Mouse (Mus musculus): ENCODE measurements around the gene Olig3. TPM values are rescaled to one million over a fixed set of nuclear protein-coding genes. Genes with fewer than 3 reads are reported as not detected.
"Not testable (repeated sequence)": the region's sequence is repeated elsewhere in the genome, so short reads cannot be mapped to it uniquely, and the experiment has no call there.

Gene Olig3
- polyA plus RNA-seq, 1 experiment from 2014 or later, result not detected

DNA sequence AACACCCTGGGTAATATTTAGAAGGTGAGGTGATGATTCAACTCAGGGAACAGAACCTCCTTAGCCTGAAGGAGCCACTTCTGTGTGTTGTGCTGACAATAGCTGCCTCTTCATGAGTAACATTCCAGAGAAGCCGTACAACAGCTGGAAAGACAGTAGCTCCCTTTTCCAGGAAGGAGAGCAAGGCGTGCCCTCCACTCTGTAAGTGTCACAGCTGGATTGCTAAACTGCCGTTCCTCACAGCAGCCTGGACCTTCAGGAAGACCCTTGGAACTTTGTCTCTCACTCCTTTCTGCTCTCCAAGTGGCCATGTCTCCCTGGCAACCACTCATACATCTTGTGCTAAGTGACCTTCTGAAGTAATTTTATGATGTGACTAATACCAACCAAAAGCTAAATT is 13.8 kb downstream of the Olig3 start:
- DNase-seq (ENCODE audit: low spot score), result no peak
- Histone ChIP-seq H3K4me1 (0 out of 2 replicates have a peak, but pooled peaks cover 3% of the 10 kb centered on the region), H3K27ac (no peak overlapping the region), H3K4me3 (no peak overlapping the region), H3K36me3 (no peaks in the 10 kb centered on the region), H3K27me3 (ENCODE audit: insufficient read depth, poor library complexity, severe bottlenecking) (peaks cover 22% of the 10 kb centered on the region), H3K9me3 (no peaks in the 10 kb centered on the region)
- WGBS, result 41% methylated on average over 3 of the region's 3 CpGs

DNA sequence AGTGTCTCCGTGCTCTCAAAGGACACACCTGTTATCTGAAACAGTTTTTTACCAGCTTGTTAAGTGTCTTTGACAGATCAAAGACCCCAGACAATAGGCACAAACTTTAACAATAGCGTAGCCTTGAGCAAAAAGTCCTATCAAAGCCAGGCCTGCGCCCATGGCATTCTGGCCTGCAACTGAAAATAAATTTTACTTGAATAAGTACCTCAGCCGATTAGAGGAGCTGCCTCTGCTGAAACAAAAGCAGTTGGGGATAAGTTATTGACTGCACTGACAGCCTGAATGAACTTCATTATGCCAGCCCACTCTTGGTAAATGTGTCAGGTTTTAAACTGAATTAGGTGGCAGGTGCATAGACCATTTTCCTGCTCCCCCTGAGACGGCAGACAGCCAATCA is 15.9 kb downstream of the Olig3 start:
- 0 out of 2 replicates have a peak, but pooled peaks cover 7% of the 10 kb centered on the region for H3K27me3 ChIP-seq (ENCODE audit: insufficient read depth, poor library complexity, severe bottlenecking)
- no peak for DNase-seq (ENCODE audit: low spot score)
- WGBS, result 64% methylated on average over 5 of the region's 5 CpGs
- H3K4me1 ChIP-seq, result 0 out of 2 replicates have a peak, but pooled peaks cover 10% of the 10 kb centered on the region
- no peaks in the 10 kb centered on the region for H3K9me3 ChIP-seq
- no peaks in the 10 kb centered on the region for H3K36me3 ChIP-seq
- no peak overlapping the region for H3K4me3 ChIP-seq
- no peak overlapping the region for H3K27ac ChIP-seq

DNA sequence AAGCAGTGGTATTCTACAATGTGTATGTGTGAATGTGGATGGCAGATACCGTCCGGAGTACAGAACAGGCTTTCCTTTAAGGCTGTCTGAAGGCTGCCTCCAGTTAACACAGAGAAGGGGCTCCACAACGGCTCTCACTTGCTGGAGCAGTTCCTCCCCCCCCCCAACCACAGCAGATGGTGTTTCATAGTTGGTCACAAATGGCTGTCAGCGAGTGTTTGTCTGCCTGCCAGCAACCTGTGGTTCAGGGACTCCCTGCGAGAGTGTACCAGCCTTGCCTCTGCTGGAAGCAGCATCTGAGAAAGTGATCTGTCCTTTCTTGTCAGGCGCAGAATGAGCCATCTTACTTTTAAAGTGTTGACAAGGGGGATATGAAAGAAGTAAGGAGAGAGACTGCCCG is 17.5 kb downstream of the Olig3 start:
- Histone ChIP-seq H3K9me3 (no peaks in the 10 kb centered on the region), H3K27me3 (ENCODE audit: insufficient read depth, poor library complexity, severe bottlenecking) (0 out of 2 replicates have a peak, but pooled peaks cover 6% of the 10 kb centered on the region), H3K4me3 (no peak overlapping the region), H3K36me3 (no peaks in the 10 kb centered on the region), H3K4me1 (0 out of 2 replicates have a peak, but pooled peaks cover 10% of the 10 kb centered on the region), H3K27ac (no peak overlapping the region)
- 47% methylated on average over 7 of the region's 7 CpGs for WGBS
- DNase-seq (ENCODE audit: low spot score), result no peak

DNA sequence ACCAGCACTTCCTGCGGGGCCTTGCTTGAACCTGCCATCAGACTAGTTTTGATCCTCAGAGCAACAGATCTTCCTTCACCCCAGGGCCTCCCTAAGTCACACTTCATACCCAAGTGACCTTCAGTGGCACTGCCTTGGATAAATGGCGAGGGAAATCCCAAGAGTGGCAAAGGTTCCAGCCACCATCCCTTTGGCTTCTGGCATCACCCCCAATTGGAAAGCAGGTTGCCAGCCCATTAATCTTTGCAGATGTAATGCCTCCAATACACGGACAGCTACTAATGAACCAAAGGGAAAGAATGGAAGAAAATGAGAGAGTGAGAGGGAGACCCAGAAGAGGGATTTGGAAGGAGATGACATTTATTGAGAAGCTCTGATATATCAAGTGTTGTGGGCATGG is 18.0 kb downstream of the Olig3 start:
- no peak for DNase-seq (ENCODE audit: low spot score)
- H3K4me1 ChIP-seq, result 0 out of 2 replicates have a peak, but pooled peaks cover 10% of the 10 kb centered on the region
- no peaks in the 10 kb centered on the region for H3K36me3 ChIP-seq
- WGBS, result 79% methylated on average over 3 of the region's 3 CpGs
- H3K4me3 ChIP-seq, result no peak overlapping the region
- H3K27me3 ChIP-seq (ENCODE audit: insufficient read depth, poor library complexity, severe bottlenecking), result 0 out of 2 replicates have a peak, but pooled peaks cover under 1% of the 10 kb centered on the region
- H3K27ac ChIP-seq, result no peak overlapping the region
- 0 out of 2 replicates have a peak, but pooled peaks cover under 1% of the 10 kb centered on the region for H3K9me3 ChIP-seq

GRCm38 (mm10) chr10:19375838-19376237 is 19.5 kb downstream of the Olig3 start:
- Histone ChIP-seq H3K27ac (no peak overlapping the region), H3K9me3 (0 out of 2 replicates have a peak, but pooled peaks cover 3% of the 10 kb centered on the region), H3K27me3 (ENCODE audit: insufficient read depth, poor library complexity, severe bottlenecking) (no peaks in the 10 kb centered on the region), H3K36me3 (no peaks in the 10 kb centered on the region), H3K4me3 (no peak overlapping the region), H3K4me1 (0 out of 2 replicates have a peak, but pooled peaks cover 10% of the 10 kb centered on the region)
- DNase-seq (ENCODE audit: low spot score), result no peak
- WGBS, result 85% methylated on average over 2 of the region's 2 CpGs

DNA sequence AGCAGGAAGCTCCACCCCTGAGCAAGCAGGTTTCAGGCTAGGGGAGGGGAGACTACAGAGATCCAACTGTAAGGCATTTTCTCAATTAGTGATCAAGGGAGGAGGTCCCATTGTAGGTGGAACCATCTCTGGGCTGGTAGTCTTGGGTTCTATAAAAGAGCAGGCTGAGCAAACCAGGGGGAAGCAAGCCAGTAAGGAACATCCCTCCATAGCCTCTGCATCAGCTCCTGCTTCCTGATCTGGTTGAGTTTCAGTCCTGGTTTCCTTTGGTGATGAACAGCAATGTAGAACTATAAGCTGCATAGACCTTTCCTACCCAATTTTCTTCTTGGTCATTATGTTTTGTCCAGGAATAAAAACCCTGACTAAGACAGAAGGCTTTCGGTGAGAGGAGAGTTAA is 24.6 kb downstream of the Olig3 start:
- H3K27ac ChIP-seq; H3K36me3 ChIP-seq; H3K27me3 ChIP-seq (ENCODE audit: insufficient read depth, poor library complexity, severe bottlenecking); H3K4me3 ChIP-seq; DNase-seq (ENCODE audit: low spot score); H3K9me3 ChIP-seq; H3K4me1 ChIP-seq: not testable (repeated sequence)
- WGBS, result 92% methylated on average over 1 of the region's 1 CpGs

- no peaks in the 10 kb centered on the region for H3K4me1 ChIP-seq
- no peak overlapping the region for H3K4me3 ChIP-seq
- WGBS, result 78% methylated on average over 3 of the region's 3 CpGs
- DNase-seq (ENCODE audit: low spot score), result no peak
- no peaks in the 10 kb centered on the region for H3K27me3 ChIP-seq (ENCODE audit: insufficient read depth, poor library complexity, severe bottlenecking)
- H3K36me3 ChIP-seq, result no peaks in the 10 kb centered on the region
- H3K27ac ChIP-seq, result no peak overlapping the region
- 0 out of 2 replicates have a peak, but pooled peaks cover 3% of the 10 kb centered on the region for H3K9me3 ChIP-seq
Measured at GRCm38 (mm10) chr10:19384176-19384575, 27.8 kb downstream of the Olig3 start.

DNA sequence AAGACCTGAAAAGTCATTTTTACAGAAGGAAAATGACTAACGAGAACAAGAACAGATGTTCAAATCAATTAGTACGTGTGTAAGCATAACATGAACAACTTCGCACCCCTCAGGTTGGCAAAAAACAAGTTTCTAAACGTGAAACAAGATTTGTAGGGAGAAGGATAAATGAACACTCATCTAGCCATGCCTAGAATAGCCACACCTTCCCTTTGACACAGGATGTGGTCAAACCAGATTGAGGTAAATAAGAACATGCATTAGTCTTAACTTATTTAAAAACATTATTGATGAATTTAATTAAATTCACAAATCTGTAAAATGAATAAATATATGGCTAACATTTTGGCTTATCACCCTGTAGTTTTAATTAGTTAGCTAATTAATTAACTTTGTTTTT is 35.5 kb downstream of the Olig3 start:
- no peaks in the 10 kb centered on the region for H3K27me3 ChIP-seq (ENCODE audit: insufficient read depth, poor library complexity, severe bottlenecking)
- H3K4me1 ChIP-seq, result no peaks in the 10 kb centered on the region
- H3K9me3 ChIP-seq, result no peaks in the 10 kb centered on the region
- WGBS, result 79% methylated on average over 4 of the region's 4 CpGs
- no peak for DNase-seq (ENCODE audit: low spot score)
- no peak overlapping the region for H3K4me3 ChIP-seq
- no peaks in the 10 kb centered on the region for H3K36me3 ChIP-seq
- no peak overlapping the region for H3K27ac ChIP-seq

- no peak for DNase-seq (ENCODE audit: low spot score)
- no peak overlapping the region for H3K4me3 ChIP-seq
- H3K27ac ChIP-seq, result no peak overlapping the region
- no peaks in the 10 kb centered on the region for H3K4me1 ChIP-seq
- WGBS, result 63% methylated on average over 9 of the region's 9 CpGs
- H3K9me3 ChIP-seq, result no peaks in the 10 kb centered on the region
- H3K27me3 ChIP-seq (ENCODE audit: insufficient read depth, poor library complexity, severe bottlenecking), result peaks cover 6% of the 10 kb centered on the region; the same call in 1 of the 2 replicates
- no peaks in the 10 kb centered on the region for H3K36me3 ChIP-seq
Measured at GRCm38 (mm10) chr10:19396485-19397137, 40.3 kb downstream of the Olig3 start.

DNA sequence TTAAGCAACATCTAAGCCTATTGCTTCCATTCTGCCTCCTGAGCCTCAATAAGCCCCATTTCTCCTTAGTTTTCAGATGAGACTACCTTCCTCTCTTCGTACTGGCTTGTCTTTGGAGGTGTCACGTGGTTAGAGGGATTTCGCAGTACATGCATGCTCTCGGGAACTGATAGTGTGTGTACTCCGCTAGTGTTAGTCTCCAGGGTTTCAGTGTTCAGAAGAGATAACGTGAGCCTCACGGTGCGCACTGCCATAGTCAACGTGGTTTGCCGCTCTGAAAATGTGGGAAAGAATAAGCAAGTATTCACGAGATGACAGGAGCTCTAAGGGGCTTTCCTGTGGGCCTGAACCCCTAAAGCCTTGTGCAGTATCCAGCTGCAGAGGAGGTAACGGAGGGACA is 41.1 kb downstream of the Olig3 start:
- Histone ChIP-seq H3K36me3 (no peaks in the 10 kb centered on the region), H3K4me1 (no peaks in the 10 kb centered on the region), H3K9me3 (no peaks in the 10 kb centered on the region), H3K27ac (no peak overlapping the region), H3K4me3 (no peak overlapping the region), H3K27me3 (ENCODE audit: insufficient read depth, poor library complexity, severe bottlenecking) (peaks cover 6% of the 10 kb centered on the region; the same call in 1 of the 2 replicates)
- DNase-seq (ENCODE audit: low spot score), result no peak
- WGBS, result 82% methylated on average over 12 of the region's 12 CpGs

DNA sequence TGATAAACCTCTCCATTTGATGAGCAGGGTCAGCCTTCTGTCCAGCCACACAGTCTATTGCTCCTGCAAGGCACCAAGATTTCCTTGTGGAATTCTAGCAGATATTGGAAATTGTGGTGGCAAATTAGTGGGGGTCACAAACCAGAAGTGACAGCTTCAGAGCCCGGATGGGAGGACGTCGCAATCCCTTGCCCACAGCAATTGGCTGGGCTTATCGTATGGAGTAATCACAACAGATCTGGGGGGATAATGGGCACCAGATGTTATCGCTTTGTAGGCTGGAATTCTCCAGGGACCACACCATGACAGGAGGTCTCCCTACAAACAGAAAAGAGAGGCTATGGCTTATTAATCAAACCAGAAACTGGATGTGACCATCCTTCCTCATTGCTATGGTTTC is 44.8 kb downstream of the Olig3 start:
- no peak for DNase-seq (ENCODE audit: low spot score)
- 33% methylated on average over 5 of the region's 5 CpGs for WGBS
- H3K4me3 ChIP-seq, result no peak overlapping the region
- H3K4me1 ChIP-seq, result no peaks in the 10 kb centered on the region
- H3K36me3 ChIP-seq, result no peaks in the 10 kb centered on the region
- H3K9me3 ChIP-seq, result no peaks in the 10 kb centered on the region
- H3K27ac ChIP-seq, result no peak overlapping the region
- H3K27me3 ChIP-seq (ENCODE audit: insufficient read depth, poor library complexity, severe bottlenecking), result peaks cover 6% of the 10 kb centered on the region; the same call in 1 of the 2 replicates

- no peaks in the 10 kb centered on the region for H3K36me3 ChIP-seq
- no peaks in the 10 kb centered on the region for H3K27me3 ChIP-seq (ENCODE audit: insufficient read depth, poor library complexity, severe bottlenecking)
- WGBS, result 29% methylated on average over 1 of the region's 1 CpGs
- no peak overlapping the region for H3K4me3 ChIP-seq
- H3K27ac ChIP-seq, result no peak overlapping the region
- no peaks in the 10 kb centered on the region for H3K4me1 ChIP-seq
- H3K9me3 ChIP-seq, result no peaks in the 10 kb centered on the region
- DNase-seq (ENCODE audit: low spot score), result no peak
Measured at GRCm38 (mm10) chr10:19404401-19404800, 48.1 kb downstream of the Olig3 start.

- no peak for DNase-seq (ENCODE audit: low spot score)
- 71% methylated on average over 1 of the region's 1 CpGs for WGBS
Measured at GRCm38 (mm10) chr10:19405959-19406358, 49.6 kb downstream of the Olig3 start.

More at GRCm38 (mm10) chr10:19405959-19406358, 49.6 kb downstream of the Olig3 start:
- Histone ChIP-seq H3K4me1 (no peaks in the 10 kb centered on the region), H3K27me3 (ENCODE audit: insufficient read depth, poor library complexity, severe bottlenecking) (no peaks in the 10 kb centered on the region), H3K36me3 (no peaks in the 10 kb centered on the region), H3K4me3 (no peak overlapping the region), H3K9me3 (no peaks in the 10 kb centered on the region), H3K27ac (no peak overlapping the region)

Data from heart, embryonic 10.5 days (tissue).